Mouse (Mus musculus): ENCODE measurements around the gene Stox2. TPM values are rescaled to one million over a fixed set of nuclear protein-coding genes. Genes with fewer than 3 reads are reported as not detected.

Stox2 gene
- polyA plus RNA-seq, 1 experiment: 1.4 TPM

DNA sequence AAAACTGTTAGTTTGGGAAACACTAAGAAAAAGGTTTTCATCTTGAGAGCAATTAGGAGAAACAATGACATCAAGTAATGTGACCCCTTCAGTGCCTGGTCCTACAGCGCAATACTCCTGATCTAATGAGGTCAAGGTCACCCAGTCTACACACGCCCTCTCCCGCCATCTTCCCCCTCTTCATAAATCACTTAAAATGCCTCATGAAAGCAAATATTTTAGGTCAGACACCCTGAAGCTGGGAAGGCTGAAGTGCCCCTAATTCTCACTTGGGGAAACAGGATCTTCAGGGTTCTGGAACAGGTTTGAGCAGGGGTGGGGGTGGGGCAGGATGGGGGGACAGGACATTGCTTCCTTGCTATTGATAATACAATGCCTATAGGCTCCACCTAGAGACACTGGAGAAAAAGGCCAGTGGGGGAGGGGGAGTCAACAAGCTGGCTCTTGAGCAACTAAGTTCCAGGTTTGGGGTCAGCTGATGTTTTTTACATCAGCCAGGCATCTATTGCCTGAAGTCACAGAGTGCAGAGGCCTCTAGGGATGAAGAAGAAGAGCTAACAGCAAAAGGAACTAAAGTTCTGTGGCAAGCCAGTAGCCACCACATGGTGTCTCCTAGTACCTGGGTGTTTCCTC is 107.4 kb downstream of the Stox2 start:
- 79% methylated on average over 3 of the region's 3 CpGs for WGBS

DNA sequence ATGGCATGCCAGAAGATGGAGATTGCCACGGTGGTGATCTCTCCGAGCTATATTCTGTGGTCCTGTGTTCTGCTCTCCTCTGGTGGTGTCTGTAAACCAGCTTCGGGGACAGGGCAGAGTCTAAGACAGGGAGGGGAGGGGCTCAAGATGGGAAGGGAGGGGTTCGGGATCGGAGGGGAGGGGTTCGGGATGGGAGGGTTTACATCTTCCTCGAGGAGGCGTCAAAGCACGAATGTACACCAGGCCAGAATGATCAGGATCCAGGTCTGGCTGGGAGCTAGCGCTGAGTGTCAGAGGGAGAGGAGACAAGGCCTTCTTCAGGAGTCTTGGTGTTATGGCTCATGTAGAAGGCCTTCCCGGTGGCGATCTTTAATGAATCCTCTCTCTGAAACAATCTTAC is 109.7 kb downstream of the Stox2 start:
- no peak overlapping the region for H3K27ac ChIP-seq (ENCODE audit: insufficient read depth, low read depth, low read length)
- WGBS: 93% methylated on average over 12 of the region's 12 CpGs
- no peaks in the 10 kb centered on the region for H3K4me1 ChIP-seq (ENCODE audit: control insufficient read depth, insufficient read depth, insufficient read length, low read length)
- no peaks in the 10 kb centered on the region for H3K36me3 ChIP-seq (ENCODE audit: control insufficient read depth, insufficient read depth, low read length)
- H3K27me3 ChIP-seq (ENCODE audit: control insufficient read depth, insufficient read depth, low read length): no peaks in the 10 kb centered on the region
- no peak for TF ChIP-seq POLR2A (IDR thresholded peaks at IDR 0.05; ENCODE audit: low read depth, low read length)
- no peak for TF ChIP-seq CTCF (IDR thresholded peaks at IDR 0.05; ENCODE audit: extremely low read depth, insufficient read length, insufficient replicate concordance, low read depth, low read length)
- no peak overlapping the region for H3K4me3 ChIP-seq (ENCODE audit: low read depth, low read length)

More for the DNA sequence above, 107.4 kb downstream of the Stox2 start:
- Histone ChIP-seq H3K27me3 (ENCODE audit: control insufficient read depth, insufficient read depth, low read length) (no peaks in the 10 kb centered on the region), H3K36me3 (ENCODE audit: control insufficient read depth, insufficient read depth, low read length) (no peaks in the 10 kb centered on the region), H3K27ac (ENCODE audit: insufficient read depth, low read depth, low read length) (no peak overlapping the region), H3K4me3 (ENCODE audit: low read depth, low read length) (no peak overlapping the region), H3K4me1 (ENCODE audit: control insufficient read depth, insufficient read depth, insufficient read length, low read length) (0 out of 2 replicates have a peak, but pooled peaks cover 3% of the 10 kb centered on the region)
- no peak for TF ChIP-seq POLR2A (IDR thresholded peaks at IDR 0.05; ENCODE audit: low read depth, low read length)

GRCm38 (mm10) chr8:47335940-47336339 is 110.2 kb downstream of the Stox2 start:
- Histone ChIP-seq H3K4me3 (ENCODE audit: low read depth, low read length) (no peak overlapping the region), H3K4me1 (ENCODE audit: control insufficient read depth, insufficient read depth, insufficient read length, low read length) (no peaks in the 10 kb centered on the region), H3K27ac (ENCODE audit: insufficient read depth, low read depth, low read length) (no peak overlapping the region), H3K36me3 (ENCODE audit: control insufficient read depth, insufficient read depth, low read length) (no peaks in the 10 kb centered on the region), H3K27me3 (ENCODE audit: control insufficient read depth, insufficient read depth, low read length) (no peaks in the 10 kb centered on the region)
- WGBS: 95% methylated on average over 4 of the region's 4 CpGs
- no peak for TF ChIP-seq POLR2A (IDR thresholded peaks at IDR 0.05; ENCODE audit: low read depth, low read length)
- TF ChIP-seq CTCF (IDR thresholded peaks at IDR 0.05; ENCODE audit: extremely low read depth, insufficient read length, insufficient replicate concordance, low read depth, low read length): no peak

DNA sequence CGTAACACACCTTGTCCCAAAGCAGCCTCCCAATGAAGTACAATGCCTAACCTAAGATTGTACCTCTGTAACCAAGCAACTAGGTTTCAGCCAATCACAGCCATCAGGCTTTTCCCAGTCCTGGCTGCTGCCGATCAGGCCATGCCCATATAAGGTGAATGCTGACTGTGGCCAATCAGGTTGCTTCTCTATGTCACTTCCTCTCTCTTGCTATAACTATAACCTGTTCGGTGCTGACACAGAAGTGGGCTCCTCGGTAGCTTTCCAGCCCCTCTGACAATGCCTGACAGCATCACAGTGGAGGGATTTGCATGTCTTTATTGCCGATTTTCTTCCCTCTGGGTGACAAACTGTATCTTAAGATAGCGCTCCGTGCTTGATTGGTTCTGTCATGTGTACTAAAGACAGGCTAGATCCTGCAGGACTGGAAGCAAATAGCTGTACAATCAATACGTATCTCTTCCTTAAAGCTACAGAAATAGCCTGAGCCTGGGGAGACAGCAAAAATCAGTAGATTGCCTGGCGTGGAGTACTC is 111.9 kb downstream of the Stox2 start:
- H3K4me3 ChIP-seq (ENCODE audit: low read depth, low read length): peak overlapping the region; percentile 41
- no peaks in the 10 kb centered on the region for H3K4me1 ChIP-seq (ENCODE audit: control insufficient read depth, insufficient read depth, insufficient read length, low read length)
- no peak overlapping the region for H3K27ac ChIP-seq (ENCODE audit: insufficient read depth, low read depth, low read length)
- TF ChIP-seq POLR2A (IDR thresholded peaks at IDR 0.05; ENCODE audit: low read depth, low read length) (no peak), CTCF (IDR thresholded peaks at IDR 0.05; ENCODE audit: extremely low read depth, insufficient read length, insufficient replicate concordance, low read depth, low read length) (no peak)
- no peaks in the 10 kb centered on the region for H3K27me3 ChIP-seq (ENCODE audit: control insufficient read depth, insufficient read depth, low read length)
- no peaks in the 10 kb centered on the region for H3K36me3 ChIP-seq (ENCODE audit: control insufficient read depth, insufficient read depth, low read length)
- 30% methylated on average over 9 of the region's 9 CpGs for WGBS

- no peaks in the 10 kb centered on the region for H3K27me3 ChIP-seq (ENCODE audit: control insufficient read depth, insufficient read depth, low read length)
- TF ChIP-seq POLR2A (IDR thresholded peaks at IDR 0.05; ENCODE audit: low read depth, low read length): no peak
- no peak for TF ChIP-seq CTCF (IDR thresholded peaks at IDR 0.05; ENCODE audit: extremely low read depth, insufficient read length, insufficient replicate concordance, low read depth, low read length)
- no peak overlapping the region for H3K4me3 ChIP-seq (ENCODE audit: low read depth, low read length)
- no peaks in the 10 kb centered on the region for H3K36me3 ChIP-seq (ENCODE audit: control insufficient read depth, insufficient read depth, low read length)
- no peak overlapping the region for H3K27ac ChIP-seq (ENCODE audit: insufficient read depth, low read depth, low read length)
- no peaks in the 10 kb centered on the region for H3K4me1 ChIP-seq (ENCODE audit: control insufficient read depth, insufficient read depth, insufficient read length, low read length)
- 81% methylated on average over 1 of the region's 1 CpGs for WGBS
These were observed 113.2 kb downstream of the Stox2 start for GRCm38 (mm10) chr8:47332941-47333340.

DNA sequence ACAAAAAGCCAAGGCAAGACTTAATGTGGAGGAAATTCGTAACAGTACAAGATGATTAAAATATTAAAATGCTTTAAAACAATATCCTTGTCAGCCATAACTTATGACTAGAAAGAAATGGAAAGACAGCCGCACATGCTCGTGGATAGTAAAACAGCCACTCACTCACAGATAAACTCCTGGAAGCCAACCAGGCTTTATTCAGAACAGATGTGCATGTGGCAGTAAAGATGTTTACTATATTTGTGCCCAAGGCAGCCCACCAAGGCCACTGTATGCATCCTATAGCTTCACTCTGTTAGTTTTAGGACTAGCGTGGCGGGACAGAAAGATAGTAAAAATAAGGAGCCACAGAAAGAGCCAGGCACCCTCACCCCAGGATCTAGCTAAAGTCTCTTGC is 115.2 kb downstream of the Stox2 start:
- TF ChIP-seq POLR2A (IDR thresholded peaks at IDR 0.05; ENCODE audit: low read depth, low read length): no peak
- no peak for TF ChIP-seq CTCF (IDR thresholded peaks at IDR 0.05; ENCODE audit: extremely low read depth, insufficient read length, insufficient replicate concordance, low read depth, low read length)
- Histone ChIP-seq H3K4me3 (ENCODE audit: low read depth, low read length) (no peak overlapping the region), H3K27me3 (ENCODE audit: control insufficient read depth, insufficient read depth, low read length) (no peaks in the 10 kb centered on the region), H3K27ac (ENCODE audit: insufficient read depth, low read depth, low read length) (no peak overlapping the region), H3K36me3 (ENCODE audit: control insufficient read depth, insufficient read depth, low read length) (no peaks in the 10 kb centered on the region), H3K4me1 (ENCODE audit: control insufficient read depth, insufficient read depth, insufficient read length, low read length) (no peaks in the 10 kb centered on the region)
- 90% methylated on average over 5 of the region's 5 CpGs for WGBS

- Histone ChIP-seq H3K4me1 (ENCODE audit: control insufficient read depth, insufficient read depth, insufficient read length, low read length) (no peaks in the 10 kb centered on the region), H3K27ac (ENCODE audit: insufficient read depth, low read depth, low read length) (no peak overlapping the region), H3K27me3 (ENCODE audit: control insufficient read depth, insufficient read depth, low read length) (no peaks in the 10 kb centered on the region), H3K4me3 (ENCODE audit: low read depth, low read length) (no peak overlapping the region), H3K36me3 (ENCODE audit: control insufficient read depth, insufficient read depth, low read length) (no peaks in the 10 kb centered on the region)
- WGBS: 79% methylated on average over 8 of the region's 8 CpGs
- TF ChIP-seq CTCF (IDR thresholded peaks at IDR 0.05; ENCODE audit: extremely low read depth, insufficient read length, insufficient replicate concordance, low read depth, low read length): no peak
- TF ChIP-seq POLR2A (IDR thresholded peaks at IDR 0.05; ENCODE audit: low read depth, low read length): no peak
These were observed 119.8 kb downstream of the Stox2 start for GRCm38 (mm10) chr8:47326348-47326747.

Data from small intestine, adult 2 months (tissue).